Mouse (Mus musculus) thymus, adult 2 months (tissue): ENCODE measurements around the gene Pxylp1.

Experiments used
- CTCF ChIP-seq: fragments of 200-500 bp; IDR thresholded peaks from 2 replicates; pipeline ENCODE4 v1.5.1; 2012; ENCODE audit warnings: mild to moderate bottlenecking, control low read depth, low read length, moderate library complexity, borderline replicate concordance; ENCODE audit not compliant: control insufficient read depth, poor library complexity, insufficient read depth; ENCODE audit errors: extremely low read depth
- POLR2A ChIP-seq: fragments of 200-500 bp; IDR thresholded peaks from 2 replicates; pipeline ENCODE4 v1.6.1; 2012; ENCODE audit warnings: mild to moderate bottlenecking, low read length, control low read depth, moderate library complexity; ENCODE audit not compliant: control insufficient read depth, poor library complexity, insufficient read depth; ENCODE audit errors: extremely low read depth

DNA sequence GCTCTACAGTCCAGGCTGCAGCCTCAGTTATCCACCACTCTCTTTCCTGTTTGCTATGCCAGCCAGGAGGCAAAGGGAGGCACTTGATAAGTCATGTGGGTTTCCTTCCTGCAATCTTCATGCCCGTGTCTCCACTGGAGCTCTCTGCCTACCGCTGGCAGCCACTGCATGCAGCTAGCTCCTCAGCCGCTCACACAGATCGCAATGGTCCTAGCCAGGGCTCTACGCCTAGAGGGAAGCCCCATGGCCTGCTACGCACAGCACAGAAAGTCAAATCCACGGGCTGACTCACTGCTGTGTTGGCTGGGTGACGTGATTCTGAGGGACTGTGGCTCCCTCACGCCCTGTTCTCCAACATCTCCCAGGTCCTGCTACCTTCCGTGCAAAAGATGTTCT, 31.4 kb downstream of the Pxylp1 start:
- TF ChIP-seq CTCF (no peak), POLR2A (no peak)
